Mouse (Mus musculus): ENCODE results near the gene Ogt. TPM values are rescaled to one million over a fixed set of nuclear protein-coding genes. Genes with fewer than 3 reads are reported as not detected.

Gene Ogt
- polyA plus RNA-seq, 1 experiment from 2014 or later, result 182 TPM

GRCm38 (mm10) chrX:101645286-101645685 is 5.4 kb downstream of the Ogt start:
- no peak overlapping the region for H3K4me3 ChIP-seq
- no peak for ATAC-seq

DNA sequence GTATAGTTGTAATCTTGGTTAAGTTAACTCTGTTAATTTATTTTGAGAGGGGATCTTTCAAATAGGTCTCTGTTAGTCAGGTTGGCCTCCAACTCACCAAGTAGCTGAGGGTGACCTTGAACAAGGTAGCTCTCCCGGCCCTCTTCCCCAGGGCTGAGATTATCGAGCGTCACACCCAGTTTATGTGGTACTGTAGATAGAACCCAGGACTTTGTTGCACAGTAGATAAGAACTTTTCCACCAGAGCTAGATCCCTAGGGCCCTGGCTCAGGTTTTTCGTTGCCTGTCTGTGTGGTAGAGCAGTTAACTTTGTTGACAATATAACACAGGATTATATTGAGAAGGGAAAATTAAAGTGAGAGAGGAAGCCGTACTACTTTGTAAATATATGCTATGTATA is 6.8 kb downstream of the Ogt start:
- Histone ChIP-seq H3K27ac (no peak overlapping the region), H3K4me1 (peaks cover 6% of the 10 kb centered on the region), H3K36me3 (ENCODE audit: poor library complexity, severe bottlenecking) (0 out of 2 replicates have a peak, but pooled peaks cover 4% of the 10 kb centered on the region), H3K4me2 (no peak overlapping the region), H3K9me3 (replicated peaks) (no peaks in the 10 kb centered on the region), H3K4me3 (no peak overlapping the region), H3K27me3 (no peaks in the 10 kb centered on the region), H3K9ac (no peak overlapping the region)
- 85% methylated on average over 5 of the region's 5 CpGs for WGBS
- ATAC-seq, result no peak

More at GRCm38 (mm10) chrX:101645286-101645685, 5.4 kb downstream of the Ogt start:
- H3K36me3 ChIP-seq (ENCODE audit: poor library complexity, severe bottlenecking), result 0 out of 2 replicates have a peak, but pooled peaks cover 4% of the 10 kb centered on the region
- H3K9ac ChIP-seq, result no peak overlapping the region
- no peaks in the 10 kb centered on the region for H3K9me3 ChIP-seq (replicated peaks)
- peaks cover 6% of the 10 kb centered on the region for H3K4me1 ChIP-seq
- no peaks in the 10 kb centered on the region; the same call in 1 of the 2 replicates for H3K27me3 ChIP-seq
- H3K4me2 ChIP-seq, result no peak overlapping the region
- H3K27ac ChIP-seq, result no peak overlapping the region
- WGBS, result 73% methylated on average over 2 of the region's 2 CpGs

DNA sequence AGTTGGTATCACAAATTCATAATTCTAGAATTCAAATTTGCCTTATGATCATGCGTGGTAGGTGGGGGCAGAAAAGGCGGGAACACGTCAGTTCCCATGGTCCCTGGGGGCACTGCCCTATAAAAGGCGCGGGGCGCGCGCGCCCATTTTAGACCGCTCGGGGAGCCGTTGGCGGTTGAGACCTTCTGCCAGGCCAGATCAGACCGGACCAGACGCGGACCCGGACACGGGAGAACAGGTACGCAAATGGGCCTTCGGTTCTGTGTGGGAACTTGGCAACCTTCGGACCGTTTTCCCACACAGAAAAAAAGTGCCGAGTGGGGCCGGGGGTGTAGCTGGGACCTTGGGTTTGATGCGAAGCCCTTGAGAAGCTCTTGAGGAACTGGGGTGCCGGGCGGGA is 55.8 kb downstream of the Ogt start:
- WGBS, result 94% methylated on average over 27 of the region's 27 CpGs
- no peak for ATAC-seq
- no peaks in the 10 kb centered on the region for H3K36me3 ChIP-seq (ENCODE audit: poor library complexity, severe bottlenecking)
- no peaks in the 10 kb centered on the region for H3K27me3 ChIP-seq
- H3K4me3 ChIP-seq, result no peak overlapping the region
- no peaks in the 10 kb centered on the region for H3K4me1 ChIP-seq
- peaks cover 20% of the 10 kb centered on the region for H3K9me3 ChIP-seq (replicated peaks)
- H3K9ac ChIP-seq, result no peak overlapping the region
- H3K4me2 ChIP-seq, result no peak overlapping the region
- no peak overlapping the region for H3K27ac ChIP-seq

GRCm38 (mm10) chrX:101697537-101697936 is 57.7 kb downstream of the Ogt start:
- no peak overlapping the region for H3K4me3 ChIP-seq
- 75% methylated on average over 53 of the region's 54 CpGs for whole genome bisulfite sequencing
- no peak for ATAC-seq

GRCm38 (mm10) chrX:101698232-101698631 is 58.4 kb downstream of the Ogt start:
- WGBS, result 67% methylated on average over 23 of the region's 23 CpGs
- Histone ChIP-seq H3K36me3 (ENCODE audit: poor library complexity, severe bottlenecking) (no peaks in the 10 kb centered on the region), H3K27ac (no peak overlapping the region), H3K4me1 (no peaks in the 10 kb centered on the region), H3K4me2 (no peak overlapping the region), H3K9ac (no peak overlapping the region), H3K4me3 (no peak overlapping the region), H3K27me3 (no peaks in the 10 kb centered on the region), H3K9me3 (replicated peaks) (peaks cover 20% of the 10 kb centered on the region)
- no peak for ATAC-seq

More at GRCm38 (mm10) chrX:101697537-101697936, 57.7 kb downstream of the Ogt start:
- no peak overlapping the region for H3K27ac ChIP-seq
- peaks cover 20% of the 10 kb centered on the region for H3K9me3 ChIP-seq (replicated peaks)
- no peak overlapping the region for H3K4me2 ChIP-seq
- no peaks in the 10 kb centered on the region for H3K4me1 ChIP-seq
- no peak overlapping the region for H3K9ac ChIP-seq
- H3K27me3 ChIP-seq, result no peaks in the 10 kb centered on the region
- no peaks in the 10 kb centered on the region for H3K36me3 ChIP-seq (ENCODE audit: poor library complexity, severe bottlenecking)

- 78% methylated on average over 7 of the region's 7 CpGs for WGBS
- H3K27me3 ChIP-seq, result no peaks in the 10 kb centered on the region
These were observed 65.3 kb downstream of the Ogt start for GRCm38 (mm10) chrX:101705111-101705510.

GRCm38 (mm10) chrX:101720401-101720800 is 80.5 kb downstream of the Ogt start:
- Histone ChIP-seq H3K4me3 (no peak overlapping the region), H3K27me3 (no peaks in the 10 kb centered on the region), H3K36me3 (ENCODE audit: poor library complexity, severe bottlenecking) (no peaks in the 10 kb centered on the region), H3K9me3 (replicated peaks) (no peaks in the 10 kb centered on the region), H3K27ac (no peak overlapping the region), H3K9ac (no peak overlapping the region), H3K4me1 (no peaks in the 10 kb centered on the region), H3K4me2 (no peak overlapping the region)
- 41% methylated on average over 1 of the region's 1 CpGs for WGBS
- ATAC-seq, result no peak

More at GRCm38 (mm10) chrX:101705111-101705510, 65.3 kb downstream of the Ogt start:
- Histone ChIP-seq H3K4me2 (no peak overlapping the region), H3K9me3 (replicated peaks) (no peaks in the 10 kb centered on the region), H3K4me1 (no peaks in the 10 kb centered on the region), H3K4me3 (no peak overlapping the region), H3K27ac (no peak overlapping the region), H3K36me3 (ENCODE audit: poor library complexity, severe bottlenecking) (no peaks in the 10 kb centered on the region), H3K9ac (no peak overlapping the region)
- ATAC-seq, result no peak

GRCm38 (mm10) chrX:101730010-101730409 is 90.2 kb downstream of the Ogt start:
- Histone ChIP-seq H3K9me3 (replicated peaks) (no peaks in the 10 kb centered on the region), H3K4me2 (no peak overlapping the region), H3K9ac (no peak overlapping the region), H3K4me1 (no peaks in the 10 kb centered on the region), H3K27me3 (no peaks in the 10 kb centered on the region), H3K27ac (no peak overlapping the region), H3K36me3 (ENCODE audit: poor library complexity, severe bottlenecking) (no peaks in the 10 kb centered on the region), H3K4me3 (no peak overlapping the region)
- no peak for ATAC-seq

GRCm38 (mm10) chrX:101732644-101733043 is 92.8 kb downstream of the Ogt start:
- H3K27me3 ChIP-seq, result 0 out of 2 replicates have a peak, but pooled peaks cover 5% of the 10 kb centered on the region
- H3K4me2 ChIP-seq, result no peak overlapping the region
- WGBS, result 84% methylated on average over 12 of the region's 12 CpGs
- no peaks in the 10 kb centered on the region for H3K4me1 ChIP-seq
- no peaks in the 10 kb centered on the region for H3K36me3 ChIP-seq (ENCODE audit: poor library complexity, severe bottlenecking)
- no peak overlapping the region for H3K27ac ChIP-seq
- H3K9me3 ChIP-seq (replicated peaks), result no peaks in the 10 kb centered on the region
- no peak overlapping the region for H3K4me3 ChIP-seq
- no peak overlapping the region for H3K9ac ChIP-seq
- ATAC-seq, result no peak

DNA sequence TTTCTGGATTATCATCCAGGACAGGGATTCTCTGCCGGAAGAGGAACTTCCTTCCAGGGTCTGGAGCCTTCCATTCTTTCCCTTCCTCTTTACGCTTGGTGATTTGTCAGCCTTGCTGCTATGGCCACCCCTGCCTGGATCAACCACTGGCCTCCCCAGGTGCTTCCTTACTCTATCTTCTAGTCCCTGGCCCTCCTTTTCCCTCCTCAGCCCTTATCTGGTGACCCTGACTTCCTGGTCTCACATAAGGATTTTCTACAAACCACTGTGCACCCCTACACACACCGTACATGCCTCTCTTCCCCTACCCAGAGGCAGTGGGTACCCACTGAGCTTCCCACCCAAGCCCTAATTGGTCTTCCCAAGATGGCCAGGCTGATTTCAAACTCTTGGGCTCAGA is 93.4 kb downstream of the Ogt start:
- Histone ChIP-seq H3K27me3 (0 out of 2 replicates have a peak, but pooled peaks cover 6% of the 10 kb centered on the region), H3K4me2 (no peak overlapping the region), H3K4me3 (no peak overlapping the region), H3K36me3 (ENCODE audit: poor library complexity, severe bottlenecking) (no peaks in the 10 kb centered on the region), H3K27ac (no peak overlapping the region), H3K9ac (no peak overlapping the region), H3K4me1 (no peaks in the 10 kb centered on the region), H3K9me3 (replicated peaks) (no peaks in the 10 kb centered on the region)
- WGBS, result 100% methylated on average over 1 of the region's 3 CpGs
- no peak for ATAC-seq

DNA sequence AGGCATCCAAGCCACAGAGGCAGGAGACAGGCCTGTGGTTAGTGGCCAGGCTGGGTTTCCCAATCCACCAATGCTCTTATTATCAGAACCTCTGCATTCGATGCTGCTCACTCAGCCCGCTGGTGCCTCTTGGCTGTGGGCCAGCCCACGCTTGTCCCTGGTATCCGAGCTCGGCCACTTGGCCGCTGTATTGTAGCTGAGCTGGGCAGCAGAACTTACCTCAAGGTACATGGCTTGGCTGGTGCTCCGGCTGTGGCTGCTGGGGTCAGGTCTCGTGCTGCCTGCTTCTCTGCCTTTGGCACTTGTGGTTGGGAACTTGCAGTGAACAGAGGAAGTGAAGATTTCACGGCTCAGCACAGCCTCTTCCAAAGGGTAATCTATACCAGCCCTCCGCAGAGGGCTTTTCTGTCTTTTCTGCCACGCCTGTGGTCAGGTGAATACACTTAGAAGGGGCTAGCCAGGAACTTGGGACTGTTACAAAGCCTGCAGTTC is 94.0 kb downstream of the Ogt start, which contains the start of gene Cxcr3:
Gene Cxcr3 (minus strand): TSS at position 442 of the 492 bp plus-strand sequence.
- WGBS, result 64% methylated on average over 11 of the region's 11 CpGs
- H3K4me2 ChIP-seq, result no peak within 1 kb of the TSS
- no peak for ATAC-seq
- no peaks in the 10 kb centered on the region for H3K9me3 ChIP-seq (replicated peaks)
- no peak within 1 kb of the TSS for H3K4me3 ChIP-seq
- no peaks in the 10 kb centered on the region for H3K4me1 ChIP-seq
- no peaks in the 10 kb centered on the region for H3K36me3 ChIP-seq (ENCODE audit: poor library complexity, severe bottlenecking)
- peaks cover 8% of the 10 kb centered on the region; the same call in 1 of the 2 replicates for H3K27me3 ChIP-seq
- H3K9ac ChIP-seq, result no peak within 1 kb of the TSS
- H3K27ac ChIP-seq, result no peak within 1 kb of the TSS
